Mouse (Mus musculus) kidney, adult 2 months (tissue): ENCODE measurements at regions not wholly inside any gene's neighbourhood (a gene's known extent, or its start where the extent isn't known, plus 50 kb on each side); places are given as distances from the start of the nearest gene placed in this dataset.

Experiments
- CTCF ChIP-seq: fragments of 200-500 bp; conservative IDR thresholded peaks from 2 replicates; pipeline ENCODE4 v1.5.1; 2011; ENCODE audit warnings: low read depth, mild to moderate bottlenecking, control low read depth, low read length, moderate library complexity, mixed read lengths; ENCODE audit not compliant: insufficient read depth, insufficient read length
- POLR2A ChIP-seq: fragments of 200-500 bp; IDR thresholded peaks from one replicate; pipeline ENCODE4 v1.6.1; 2011; ENCODE audit warnings: low read depth, low read length, control low read depth

- TF ChIP-seq CTCF (no peak), POLR2A (no peak)
Observed at GRCm38 (mm10) chr15:62358338-62359239, 1435.8 kb upstream of the A1bg start.
